23 mouse cellular contexts compared by ENCODE assay signal in the genomic region with DNA sequence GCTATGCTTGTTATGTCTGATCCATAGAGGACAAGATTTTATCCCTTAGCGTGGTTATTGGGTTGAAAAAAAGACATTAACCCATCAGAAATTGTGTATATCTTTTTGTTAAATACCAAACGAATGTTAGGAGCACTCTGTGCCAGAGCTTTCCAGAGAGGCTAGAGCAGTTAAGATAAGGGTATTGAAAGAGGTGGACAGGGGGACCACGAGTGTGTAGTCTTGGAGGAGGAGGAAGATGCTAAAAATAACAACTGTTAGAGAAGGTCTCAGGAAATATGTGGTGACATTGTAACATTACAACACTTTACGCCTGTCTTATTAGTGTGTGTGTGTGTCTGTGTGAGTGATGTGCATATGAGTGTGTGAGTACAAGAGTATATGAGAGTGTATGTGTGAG. TPM values are rescaled to one million over a fixed set of nuclear protein-coding genes. Genes with fewer than 3 reads are reported as not detected.
DNase-seq lines count a peak whose midpoint lies in the region; ATAC-seq and TF ChIP-seq lines count a peak whose summit lies in the region.
"Had no signal": no experiment of that assay in that cellular context is flagged by ENCODE, and none has a peak within 500 bp of the region (broad histone marks: within the 10 kb centered on the region; RNA-seq: fewer than 3 reads in every experiment).

No protein-coding gene starts in this region.

- H3K27ac ChIP-seq in forebrain, embryonic 12.5 days = no peak overlapping the region
- H3K27ac ChIP-seq in forebrain, embryonic 13.5 days = no peak overlapping the region
- peak overlapping the region; percentile 90 for H3K27ac ChIP-seq in heart, embryonic 12.5 days (ENCODE audit: poor library complexity, severe bottlenecking)
- H3K27ac ChIP-seq in heart, adult 2 months = no peak overlapping the region
- H3K27ac ChIP-seq in heart, embryonic 15.5 days = peak overlapping the region; percentile 85
- no peak overlapping the region for H3K27ac ChIP-seq in liver, embryonic 11.5 days (ENCODE audit: low read depth, low read length)
- no peak overlapping the region for H3K27ac ChIP-seq in liver, embryonic 12.5 days
- H3K27ac ChIP-seq: embryonic facial prominence, embryonic 10.5 days; gastrocnemius, adult 2 months; hindbrain, embryonic 14.5 days had no signal

- DNase-seq in heart, adult 2 months = no peak
- no peak for DNase-seq in heart, postnatal 4 days
- no peak for DNase-seq in liver, embryonic 11.5 days (ENCODE audit: low spot score)
- DNase-seq: embryo, embryonic 11 days; forebrain, postnatal 0 days; gastrocnemius, adult 2 months; kidney, adult 9 months had no signal

- H3K4me3 ChIP-seq in forebrain, embryonic 12.5 days (replicated peaks) = no peak overlapping the region
- H3K4me3 ChIP-seq in forebrain, embryonic 13.5 days = no peak overlapping the region
- peak overlapping the region; percentile 23; the same call in 1 of the 2 replicates for H3K4me3 ChIP-seq in heart, embryonic 12.5 days
- H3K4me3 ChIP-seq in heart, adult 2 months = no peak overlapping the region
- H3K4me3 ChIP-seq in heart, embryonic 15.5 days = peak overlapping the region; percentile 8
- no peak overlapping the region for H3K4me3 ChIP-seq in liver, embryonic 11.5 days (ENCODE audit: low read depth, low read length)
- no peak overlapping the region for H3K4me3 ChIP-seq in liver, embryonic 12.5 days
- H3K4me3 ChIP-seq: embryonic facial prominence, embryonic 10.5 days; embryonic facial prominence, embryonic 13.5 days; erythroblast, embryonic 14.5 days; gastrocnemius, adult 2 months had no signal

- no peaks in the 10 kb centered on the region for H3K9me3 ChIP-seq in forebrain, embryonic 12.5 days
- no peaks in the 10 kb centered on the region for H3K9me3 ChIP-seq in forebrain, embryonic 13.5 days (replicated peaks)
- H3K9me3 ChIP-seq in heart, embryonic 12.5 days (replicated peaks) = no peaks in the 10 kb centered on the region
- no peaks in the 10 kb centered on the region for H3K9me3 ChIP-seq in heart, embryonic 15.5 days (replicated peaks)
- H3K9me3 ChIP-seq in liver, embryonic 11.5 days (ENCODE audit: control insufficient read depth, low read length) = no peaks in the 10 kb centered on the region
- H3K9me3 ChIP-seq in liver, embryonic 12.5 days (replicated peaks) = no peaks in the 10 kb centered on the region
- H3K9me3 ChIP-seq: embryonic facial prominence, embryonic 10.5 days; embryonic facial prominence, embryonic 13.5 days had no signal

- H3K27me3 ChIP-seq in forebrain, embryonic 12.5 days = no peaks in the 10 kb centered on the region
- no peaks in the 10 kb centered on the region for H3K27me3 ChIP-seq in forebrain, embryonic 13.5 days
- H3K27me3 ChIP-seq in heart, embryonic 12.5 days (replicated peaks) = no peaks in the 10 kb centered on the region
- no peaks in the 10 kb centered on the region for H3K27me3 ChIP-seq in heart, adult 2 months (ENCODE audit: control insufficient read depth, insufficient read depth, low read length)
- no peaks in the 10 kb centered on the region for H3K27me3 ChIP-seq in heart, embryonic 15.5 days
- H3K27me3 ChIP-seq in liver, embryonic 11.5 days (replicated peaks; ENCODE audit: control insufficient read depth, insufficient read depth, low read length) = no peaks in the 10 kb centered on the region
- H3K27me3 ChIP-seq in liver, embryonic 12.5 days (replicated peaks) = no peaks in the 10 kb centered on the region
- H3K27me3 ChIP-seq: embryonic facial prominence, embryonic 13.5 days had no signal

- no peak overlapping the region for H3K4me2 ChIP-seq in forebrain, embryonic 12.5 days
- no peak overlapping the region for H3K4me2 ChIP-seq in forebrain, embryonic 13.5 days
- peak overlapping the region; percentile 58 for H3K4me2 ChIP-seq in heart, embryonic 12.5 days
- peak overlapping the region; percentile 37 for H3K4me2 ChIP-seq in heart, embryonic 15.5 days
- H3K4me2 ChIP-seq in liver, embryonic 11.5 days = no peak overlapping the region
- no peak overlapping the region for H3K4me2 ChIP-seq in liver, embryonic 12.5 days
- H3K4me2 ChIP-seq: embryonic facial prominence, embryonic 13.5 days; hindbrain, embryonic 14.5 days had no signal

- no peak for TF ChIP-seq POLR2A in heart, adult 2 months (IDR thresholded peaks at IDR 0.05; ENCODE audit: insufficient read depth, low read depth, low read length)

- WGBS in forebrain, embryonic 12.5 days = 90% methylated on average over 4 of the region's 4 CpGs
- WGBS in forebrain, embryonic 13.5 days = 89% methylated on average over 4 of the region's 4 CpGs
- 30% methylated on average over 4 of the region's 4 CpGs for WGBS in heart, embryonic 12.5 days
- 36% methylated on average over 4 of the region's 4 CpGs for WGBS in heart, adult 2 months
- WGBS in heart, embryonic 15.5 days = 29% methylated on average over 4 of the region's 4 CpGs
- WGBS in liver, embryonic 11.5 days = 62% methylated on average over 4 of the region's 4 CpGs
- WGBS in liver, embryonic 12.5 days (ENCODE audit: insufficient replicate concordance) = 52% methylated on average over 4 of the region's 4 CpGs

- H3K79me2 ChIP-seq in heart, adult 2 months (replicated peaks; ENCODE audit: control insufficient read depth, insufficient read depth, low read length) = no peaks in the 10 kb centered on the region

- H3K36me3 ChIP-seq in forebrain, embryonic 12.5 days (replicated peaks) = peaks cover 72% of the 10 kb centered on the region
- H3K36me3 ChIP-seq in forebrain, embryonic 13.5 days (ENCODE audit: poor library complexity, severe bottlenecking) = peaks cover 81% of the 10 kb centered on the region
- H3K36me3 ChIP-seq in heart, embryonic 12.5 days = peaks cover 71% of the 10 kb centered on the region
- no peaks in the 10 kb centered on the region for H3K36me3 ChIP-seq in heart, adult 2 months (ENCODE audit: control insufficient read depth, insufficient read depth, low read length)
- peaks cover 45% of the 10 kb centered on the region for H3K36me3 ChIP-seq in heart, embryonic 15.5 days
- peaks cover 27% of the 10 kb centered on the region for H3K36me3 ChIP-seq in liver, embryonic 11.5 days (ENCODE audit: control insufficient read depth, insufficient read depth, low read length)
- peaks cover 83% of the 10 kb centered on the region for H3K36me3 ChIP-seq in liver, embryonic 12.5 days

- ATAC-seq in forebrain, embryonic 12.5 days (ENCODE audit: low FRiP score) = no peak
- no peak for ATAC-seq in forebrain, embryonic 13.5 days
- no peak for ATAC-seq in heart, embryonic 12.5 days (ENCODE audit: insufficient number of reproducible peaks, low FRiP score)
- ATAC-seq in heart, embryonic 15.5 days (replicated peaks; ENCODE audit: insufficient number of reproducible peaks, insufficient read depth, low FRiP score, low read depth) = peak; percentile 61; the same call in 1 of the 2 replicates
- no peak for ATAC-seq in liver, embryonic 11.5 days (replicated peaks; ENCODE audit: low FRiP score)
- no peak for ATAC-seq in liver, embryonic 12.5 days
- ATAC-seq: activated CD4-positive, CD25-positive, alpha-beta regulatory T cell, adult 4 months; forebrain, postnatal 0 days; hindbrain, postnatal 0 days; inflammation-experienced regulatory T-cells, adult 6 months had no signal

- H3K9ac ChIP-seq in forebrain, embryonic 12.5 days = 0 out of 2 replicates have a peak overlapping the region, but pooled peaks have one; percentile 12
- H3K9ac ChIP-seq in forebrain, embryonic 13.5 days = no peak overlapping the region
- 0 out of 2 replicates have a peak overlapping the region, but pooled peaks have one; percentile 11 for H3K9ac ChIP-seq in heart, embryonic 12.5 days
- H3K9ac ChIP-seq in heart, adult 2 months (ENCODE audit: low read depth, low read length) = no peak overlapping the region
- 0 out of 2 replicates have a peak overlapping the region, but pooled peaks have one; percentile 23 for H3K9ac ChIP-seq in heart, embryonic 15.5 days
- H3K9ac ChIP-seq in liver, embryonic 11.5 days (ENCODE audit: low read depth, low read length) = peak overlapping the region; percentile 6; the same call in 1 of the 2 replicates
- no peak overlapping the region for H3K9ac ChIP-seq in liver, embryonic 12.5 days
- H3K9ac ChIP-seq: embryonic facial prominence, embryonic 13.5 days; forebrain, postnatal 0 days; hindbrain, embryonic 14.5 days had no signal

- intact Hi-C loops in heart, adult 2 months (cut with DNase I) = no loop called here

- TF ChIP-seq CTCF in heart, adult 2 months (IDR thresholded peaks at IDR 0.05) = no peak

- no peak for TF ChIP-seq EP300 in heart, adult 2 months (IDR thresholded peaks at IDR 0.05; ENCODE audit: insufficient read depth, low read depth, low read length)

- peaks cover 5% of the 10 kb centered on the region; the same call in 1 of the 2 replicates for H3K4me1 ChIP-seq in forebrain, embryonic 12.5 days
- peaks cover 9% of the 10 kb centered on the region for H3K4me1 ChIP-seq in forebrain, embryonic 13.5 days
- H3K4me1 ChIP-seq in heart, embryonic 12.5 days (replicated peaks) = peaks cover 19% of the 10 kb centered on the region
- no peaks in the 10 kb centered on the region for H3K4me1 ChIP-seq in heart, adult 2 months (ENCODE audit: control insufficient read depth, insufficient read depth, low read length)
- peaks cover 20% of the 10 kb centered on the region for H3K4me1 ChIP-seq in heart, embryonic 15.5 days (replicated peaks)
- H3K4me1 ChIP-seq in liver, embryonic 11.5 days (replicated peaks; ENCODE audit: control insufficient read depth, insufficient read depth, low read length) = no peaks in the 10 kb centered on the region
- H3K4me1 ChIP-seq in liver, embryonic 12.5 days = peaks cover 9% of the 10 kb centered on the region
- H3K4me1 ChIP-seq: embryonic facial prominence, embryonic 10.5 days had no signal

RNA-seq across cellular contexts. Expression of gene Pan2, which starts 7.8 kb away (rescaled TPM):
- 40.2 and 42.2 TPM in 2 replicates for polyA plus RNA-seq in forebrain, embryonic 12.5 days (2016; fragmentation: Nextera tagmentation; extraction: Ambion mirVana)
- 32.0 and 35.0 TPM in 2 replicates for polyA plus RNA-seq in forebrain, embryonic 13.5 days (2015; fragmentation: Nextera tagmentation; extraction: Ambion mirVana)
- 30.0 and 31.7 TPM in 2 replicates for polyA plus RNA-seq in heart, embryonic 12.5 days (2016; fragmentation: Nextera tagmentation; extraction: Ambion mirVana)
- total RNA-seq in heart, adult 2 months (2021) = 1 to 10 TPM; 6.5 to 6.9 TPM
- 15.2 and 19.8 TPM in 2 replicates for polyA plus RNA-seq in heart, adult 2 months (2012; rRNA removed)
- polyA plus RNA-seq in heart, embryonic 15.5 days (2015; fragmentation: Nextera tagmentation; extraction: Ambion mirVana) = 22.3 and 27.8 TPM in 2 replicates
- 10 to 100 TPM; 17.6 to 18.1 TPM for total RNA-seq in heart, postnatal 4 days (2021)
- polyA plus RNA-seq in liver, embryonic 11.5 days (2014; fragmentation: Nextera tagmentation; extraction: Ambion mirVana) = 27.8 and 29.9 TPM in 2 replicates
- polyA plus RNA-seq in liver, embryonic 12.5 days (2016; fragmentation: Nextera tagmentation; extraction: Ambion mirVana) = 17.9 and 18.3 TPM in 2 replicates

RNA-seq across cellular contexts. Expression of gene Cnpy2, which starts 11.4 kb away (rescaled TPM):
- 200 and 212 TPM in 2 replicates for polyA plus RNA-seq in forebrain, embryonic 12.5 days (2016; fragmentation: Nextera tagmentation; extraction: Ambion mirVana)
- polyA plus RNA-seq in forebrain, embryonic 13.5 days (2015; fragmentation: Nextera tagmentation; extraction: Ambion mirVana) = 230 and 237 TPM in 2 replicates
- polyA plus RNA-seq in heart, embryonic 12.5 days (2016; fragmentation: Nextera tagmentation; extraction: Ambion mirVana) = 201 and 209 TPM in 2 replicates
- 10 to 100 TPM; 58.9 to 65.3 TPM for total RNA-seq in heart, adult 2 months (2021)
- polyA plus RNA-seq in heart, adult 2 months (2012; rRNA removed) = 27.8 and 48.0 TPM in 2 replicates
- polyA plus RNA-seq in heart, embryonic 15.5 days (2015; fragmentation: Nextera tagmentation; extraction: Ambion mirVana) = 186 and 213 TPM in 2 replicates
- 100 to 1,000 TPM in 1 of 2 experiments, 10 to 100 TPM in 1; 92.1 to 100 TPM for total RNA-seq in heart, postnatal 4 days (2021)
- 195 and 221 TPM in 2 replicates for polyA plus RNA-seq in liver, embryonic 11.5 days (2014; fragmentation: Nextera tagmentation; extraction: Ambion mirVana)
- polyA plus RNA-seq in liver, embryonic 12.5 days (2016; fragmentation: Nextera tagmentation; extraction: Ambion mirVana) = 107 and 114 TPM in 2 replicates

RNA-seq across cellular contexts. Expression of gene Il23a, which starts 12.3 kb away (rescaled TPM):
- not detected in 2 replicates for polyA plus RNA-seq in forebrain, embryonic 12.5 days (2016; fragmentation: Nextera tagmentation; extraction: Ambion mirVana)
- not detected in 2 replicates for polyA plus RNA-seq in forebrain, embryonic 13.5 days (2015; fragmentation: Nextera tagmentation; extraction: Ambion mirVana)
- polyA plus RNA-seq in heart, embryonic 12.5 days (2016; fragmentation: Nextera tagmentation; extraction: Ambion mirVana) = 1.2 and 1.8 TPM in 2 replicates
- under 1 TPM in 1 of 2 experiments, not detected in 1; 0.16 TPM for total RNA-seq in heart, adult 2 months (2021)
- 0.12 TPM in 1 of 2 replicates, not detected in the other for polyA plus RNA-seq in heart, adult 2 months (2012; rRNA removed)
- 4.0 and 4.8 TPM in 2 replicates for polyA plus RNA-seq in heart, embryonic 15.5 days (2015; fragmentation: Nextera tagmentation; extraction: Ambion mirVana)
- 1 to 10 TPM; 1.5 to 2.2 TPM for total RNA-seq in heart, postnatal 4 days (2021)
- 0.12 and 0.22 TPM in 2 replicates for polyA plus RNA-seq in liver, embryonic 11.5 days (2014; fragmentation: Nextera tagmentation; extraction: Ambion mirVana)
- not detected in 2 replicates for polyA plus RNA-seq in liver, embryonic 12.5 days (2016; fragmentation: Nextera tagmentation; extraction: Ambion mirVana)
- total RNA-seq: adrenal gland, postnatal 25 days; forebrain, postnatal 0 days; gastrocnemius, adult 2 months; gastrocnemius, postnatal 14 days; gastrocnemius, postnatal 4 days; hindbrain, postnatal 0 days had no signal
- polyA plus RNA-seq: activated CD4-positive, CD25-positive, alpha-beta regulatory T cell, adult 4 months; embryonic facial prominence, embryonic 10.5 days; erythroblast, embryonic 14.5 days; forebrain, embryonic 14.5 days; forebrain, postnatal 0 days; inflammation-experienced regulatory T-cells, adult 6 months had no signal

RNA-seq across cellular contexts. Expression of gene Cs, which starts 26.6 kb away (rescaled TPM):
- 221 and 235 TPM in 2 replicates for polyA plus RNA-seq in forebrain, embryonic 12.5 days (2016; fragmentation: Nextera tagmentation; extraction: Ambion mirVana)
- 212 and 236 TPM in 2 replicates for polyA plus RNA-seq in forebrain, embryonic 13.5 days (2015; fragmentation: Nextera tagmentation; extraction: Ambion mirVana)
- 418 and 430 TPM in 2 replicates for polyA plus RNA-seq in heart, embryonic 12.5 days (2016; fragmentation: Nextera tagmentation; extraction: Ambion mirVana)
- 1,000 to 10,000 TPM in 1 of 2 experiments, 100 to 1,000 TPM in 1; 947 to 1,091 TPM for total RNA-seq in heart, adult 2 months (2021)
- polyA plus RNA-seq in heart, adult 2 months (2012; rRNA removed) = 1,148 and 1,658 TPM in 2 replicates
- 448 and 450 TPM in 2 replicates for polyA plus RNA-seq in heart, embryonic 15.5 days (2015; fragmentation: Nextera tagmentation; extraction: Ambion mirVana)
- 100 to 1,000 TPM; 819 to 825 TPM for total RNA-seq in heart, postnatal 4 days (2021)
- polyA plus RNA-seq in liver, embryonic 11.5 days (2014; fragmentation: Nextera tagmentation; extraction: Ambion mirVana) = 255 and 280 TPM in 2 replicates
- polyA plus RNA-seq in liver, embryonic 12.5 days (2016; fragmentation: Nextera tagmentation; extraction: Ambion mirVana) = 183 and 187 TPM in 2 replicates

RNA-seq across cellular contexts. Expression of gene Stat2, which starts 40.5 kb away (rescaled TPM):
- 18.5 and 18.7 TPM in 2 replicates for polyA plus RNA-seq in forebrain, embryonic 12.5 days (2016; fragmentation: Nextera tagmentation; extraction: Ambion mirVana)
- polyA plus RNA-seq in forebrain, embryonic 13.5 days (2015; fragmentation: Nextera tagmentation; extraction: Ambion mirVana) = 14.5 and 15.3 TPM in 2 replicates
- 11.2 and 12.2 TPM in 2 replicates for polyA plus RNA-seq in heart, embryonic 12.5 days (2016; fragmentation: Nextera tagmentation; extraction: Ambion mirVana)
- 10 to 100 TPM in 1 of 2 experiments, 1 to 10 TPM in 1; 7.3 to 12.2 TPM for total RNA-seq in heart, adult 2 months (2021)
- 11.0 and 17.5 TPM in 2 replicates for polyA plus RNA-seq in heart, adult 2 months (2012; rRNA removed)
- 9.6 and 12.3 TPM in 2 replicates for polyA plus RNA-seq in heart, embryonic 15.5 days (2015; fragmentation: Nextera tagmentation; extraction: Ambion mirVana)
- 10 to 100 TPM in 1 of 2 experiments, 1 to 10 TPM in 1; 10.0 TPM for total RNA-seq in heart, postnatal 4 days (2021)
- 12.5 and 14.9 TPM in 2 replicates for polyA plus RNA-seq in liver, embryonic 11.5 days (2014; fragmentation: Nextera tagmentation; extraction: Ambion mirVana)
- polyA plus RNA-seq in liver, embryonic 12.5 days (2016; fragmentation: Nextera tagmentation; extraction: Ambion mirVana) = 8.4 and 8.8 TPM in 2 replicates

Comparison
In these comparisons a context has a peak if more than half of its experiments do, and no peak if none do; other contexts are left out.
1. H3K27ac ChIP-seq: peak in heart, embryonic 12.5 days (single experiment) and heart, embryonic 15.5 days (single experiment); none in forebrain, embryonic 12.5 days (single experiment), forebrain, embryonic 13.5 days (single experiment), heart, adult 2 months (single experiment), liver, embryonic 11.5 days (single experiment) and liver, embryonic 12.5 days (single experiment).
2. H3K4me3 ChIP-seq: peak in heart, embryonic 12.5 days (single experiment) and heart, embryonic 15.5 days (single experiment); none in forebrain, embryonic 12.5 days (single experiment), forebrain, embryonic 13.5 days (single experiment), heart, adult 2 months (single experiment), liver, embryonic 11.5 days (single experiment) and liver, embryonic 12.5 days (single experiment).
3. H3K9ac ChIP-seq: peak in forebrain, embryonic 12.5 days (single experiment), heart, embryonic 12.5 days (single experiment), heart, embryonic 15.5 days (single experiment) and liver, embryonic 11.5 days (single experiment); none in forebrain, embryonic 13.5 days (single experiment), heart, adult 2 months (single experiment) and liver, embryonic 12.5 days (single experiment).
4. H3K4me2 ChIP-seq: peak in heart, embryonic 12.5 days (single experiment) and heart, embryonic 15.5 days (single experiment); none in forebrain, embryonic 12.5 days (single experiment), forebrain, embryonic 13.5 days (single experiment), liver, embryonic 11.5 days (single experiment) and liver, embryonic 12.5 days (single experiment).